Mouse (Mus musculus) kidney, embryonic 16.5 days (tissue): Measurements from ENCODE around the gene Faf1. TPM values are rescaled to one million over a fixed set of nuclear protein-coding genes. Genes with fewer than 3 reads are reported as not detected.

Source experiments
- ATAC-seq: fragments of 200-750 bp; cut with Nextera tagmentation; 2 replicates; pipeline ENCODE4 v1.8.0; 2017; ENCODE audit warnings: moderate TSS enrichment; ENCODE audit not compliant: low FRiP score, low TSS enrichment
- H3K27ac ChIP-seq: fragments of 300-500 bp; sonication (generic); 2 replicates; pipeline ENCODE4 v1.5.1; 2014; ENCODE audit warnings: low read length
- H3K27me3 ChIP-seq: fragments of 300-500 bp; sonication (generic); 2 replicates; pipeline ENCODE4 v1.6.1; 2014; ENCODE audit warnings: low read length, control low read depth, mixed read lengths; ENCODE audit not compliant: insufficient read depth
- H3K36me3 ChIP-seq: fragments of 300-500 bp; sonication (generic); 2 replicates; pipeline ENCODE4 v1.6.1; 2014; ENCODE audit warnings: low read length, control low read depth, mixed read lengths; ENCODE audit not compliant: insufficient read depth
- H3K4me1 ChIP-seq: fragments of 300-500 bp; sonication (generic); 2 replicates; pipeline ENCODE4 v1.6.1; 2014; ENCODE audit warnings: low read length, control low read depth, mixed read lengths; ENCODE audit not compliant: insufficient read depth
- H3K4me2 ChIP-seq: fragments of 300-500 bp; sonication (generic); replicated peaks from 2 replicates; pipeline ENCODE4 v1.6.1; 2014; ENCODE audit warnings: low read depth, low read length
- H3K4me3 ChIP-seq: fragments of 300-500 bp; sonication (generic); 2 replicates; pipeline ENCODE4 v1.5.1; 2014; ENCODE audit warnings: mild to moderate bottlenecking, low read length
- H3K9ac ChIP-seq: fragments of 300-500 bp; sonication (generic); replicated peaks from 2 replicates; pipeline ENCODE4 v1.6.1; 2014; ENCODE audit warnings: low read length
- H3K9me3 ChIP-seq: fragments of 300-500 bp; sonication (generic); 2 replicates; pipeline ENCODE4 v1.6.1; 2016; ENCODE audit warnings: low read length, control low read depth
- WGBS: fragments of 180-500 bp; shearing (Covaris S2); extraction: QIAGEN DNeasy Blood & Tissue Kit; methylation state at CpG from one replicate; pipeline ENCODE4 v1.1.7; 2014; 5-methylcytosine and 5-hydroxymethylcytosine counted together
- polyA plus RNA-seq: library from polyadenylated mRNA; unstranded; fragments of >200 nt; fragmentation: Nextera tagmentation; extraction: Ambion mirVana; gene quantifications from 2 replicates; pipeline ENCODE4 v1.2.1, GENCODE M21; 2015

Gene Faf1
- polyA plus RNA-seq, 1 experiment from 2014 or later = 17.8 TPM

DNA sequence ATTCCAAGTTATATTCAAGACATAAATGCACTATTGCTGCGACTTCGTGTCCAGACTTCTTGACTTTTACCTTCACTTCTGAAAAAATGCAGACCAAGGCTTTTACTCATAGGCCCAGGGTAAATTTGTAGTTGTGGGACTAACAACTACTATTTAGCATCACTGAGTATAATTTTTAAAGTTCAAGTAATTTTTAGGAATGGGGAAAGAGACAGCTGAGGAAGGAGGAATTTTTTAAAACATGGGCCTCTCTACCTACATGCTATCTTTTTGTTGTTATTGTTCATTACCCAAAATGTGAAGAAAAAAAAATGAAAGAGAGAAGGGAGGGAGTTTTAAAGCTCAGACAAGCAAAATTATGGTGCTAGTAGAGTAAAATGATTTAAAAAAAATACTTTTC, 21.7 kb upstream of the Faf1 start:
- H3K4me3 ChIP-seq = no peak overlapping the region
- peaks cover 51% of the 10 kb centered on the region for H3K27me3 ChIP-seq
- WGBS = 57% methylated on average over 2 of the region's 2 CpGs
- peaks cover 11% of the 10 kb centered on the region for H3K4me1 ChIP-seq
- H3K4me2 ChIP-seq = no peak overlapping the region
- ATAC-seq = no peak
- H3K36me3 ChIP-seq = no peaks in the 10 kb centered on the region
- H3K9me3 ChIP-seq = no peaks in the 10 kb centered on the region
- no peak overlapping the region for H3K9ac ChIP-seq
- no peak overlapping the region for H3K27ac ChIP-seq

DNA sequence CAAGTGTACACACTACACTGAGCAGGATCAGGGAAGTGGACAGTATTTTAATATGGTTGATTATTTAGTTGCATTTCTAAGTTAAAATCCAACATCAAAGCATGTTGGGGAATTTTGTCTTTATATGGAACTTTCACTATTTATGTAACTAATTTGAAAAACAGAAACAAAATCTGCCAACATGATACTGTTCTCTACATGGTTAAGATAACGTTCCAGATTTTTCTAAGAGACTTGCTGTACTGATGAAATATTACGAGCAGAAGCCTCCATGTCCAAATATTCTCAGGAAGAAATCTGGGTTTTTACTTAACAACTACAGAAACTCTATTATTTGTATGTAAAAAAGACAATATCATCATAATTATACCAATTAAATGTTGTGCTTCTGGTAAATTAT, 20.6 kb upstream of the Faf1 start:
- Histone ChIP-seq H3K27ac (no peak overlapping the region), H3K27me3 (peaks cover 58% of the 10 kb centered on the region), H3K4me1 (peaks cover 11% of the 10 kb centered on the region), H3K4me3 (no peak overlapping the region), H3K4me2 (no peak overlapping the region), H3K36me3 (no peaks in the 10 kb centered on the region), H3K9me3 (no peaks in the 10 kb centered on the region), H3K9ac (no peak overlapping the region)
- ATAC-seq = no peak
- WGBS = 41% methylated on average over 2 of the region's 2 CpGs

- H3K4me1 ChIP-seq = peaks cover 11% of the 10 kb centered on the region
- WGBS = 12% methylated on average over 4 of the region's 4 CpGs
- H3K9ac ChIP-seq = no peak overlapping the region
- H3K4me2 ChIP-seq = no peak overlapping the region
- no peak overlapping the region for H3K4me3 ChIP-seq
- H3K27ac ChIP-seq = no peak overlapping the region
- ATAC-seq = no peak
- H3K9me3 ChIP-seq = no peaks in the 10 kb centered on the region
- peaks cover 62% of the 10 kb centered on the region for H3K27me3 ChIP-seq
- no peaks in the 10 kb centered on the region for H3K36me3 ChIP-seq
Measured at GRCm38 (mm10) chr4:109656301-109656700, 20.1 kb upstream of the Faf1 start.

- Histone ChIP-seq H3K4me2 (peak overlapping the region; percentile 53), H3K27me3 (peaks cover 62% of the 10 kb centered on the region), H3K36me3 (no peaks in the 10 kb centered on the region), H3K27ac (no peak overlapping the region), H3K9me3 (no peaks in the 10 kb centered on the region), H3K4me3 (peak overlapping the region; percentile 45), H3K4me1 (peaks cover 11% of the 10 kb centered on the region), H3K9ac (no peak overlapping the region; the same call in 1 of the 2 replicates)
- ATAC-seq = peak; percentile 73
- under 1% methylated on average over 53 of the region's 53 CpGs for whole genome bisulfite sequencing
Measured at GRCm38 (mm10) chr4:109657021-109657850, 19.2 kb upstream of the Faf1 start.

GRCm38 (mm10) chr4:109657851-109658500, 18.4 kb upstream of the Faf1 start:
- H3K27me3 ChIP-seq = peaks cover 65% of the 10 kb centered on the region
- peak overlapping the region; percentile 45 for H3K4me3 ChIP-seq
- peak overlapping the region; percentile 53 for H3K4me2 ChIP-seq
- H3K4me1 ChIP-seq = peaks cover 11% of the 10 kb centered on the region
- ATAC-seq = peak; percentile 9; the same call in 1 of the 2 replicates
- H3K9ac ChIP-seq = no peak overlapping the region
- H3K36me3 ChIP-seq = no peaks in the 10 kb centered on the region
- H3K9me3 ChIP-seq = no peaks in the 10 kb centered on the region
- WGBS = 1% methylated on average over 20 of the region's 20 CpGs
- H3K27ac ChIP-seq = no peak overlapping the region

- H3K4me3 ChIP-seq = no peak overlapping the region
- peaks cover 11% of the 10 kb centered on the region for H3K4me1 ChIP-seq
- no peak overlapping the region for H3K4me2 ChIP-seq
- H3K9ac ChIP-seq = no peak overlapping the region
- H3K9me3 ChIP-seq = no peaks in the 10 kb centered on the region
- 3% methylated on average over 8 of the region's 8 CpGs for WGBS
- no peak for ATAC-seq
- H3K27ac ChIP-seq = no peak overlapping the region
- no peaks in the 10 kb centered on the region for H3K36me3 ChIP-seq
- H3K27me3 ChIP-seq = peaks cover 64% of the 10 kb centered on the region
Measured at GRCm38 (mm10) chr4:109658826-109659225, 17.6 kb upstream of the Faf1 start.

DNA sequence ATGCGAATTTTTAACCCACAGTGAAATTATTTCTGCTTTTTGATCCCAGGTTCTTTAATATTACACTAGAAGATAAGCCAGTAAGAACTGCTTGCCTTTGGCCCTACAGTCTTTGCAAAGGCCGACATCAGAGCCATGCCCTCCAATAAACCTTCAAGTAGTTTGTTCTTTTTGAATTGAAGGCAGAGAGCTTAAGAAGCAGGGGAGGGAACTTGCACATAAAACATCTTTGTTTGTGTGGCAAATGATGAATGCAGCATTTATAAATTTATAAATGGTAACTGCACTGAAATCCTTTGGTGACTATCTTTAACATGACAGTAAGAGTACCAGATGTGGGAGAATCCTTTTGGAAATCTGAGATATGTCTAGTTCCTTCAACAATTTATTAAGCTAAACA, 16.8 kb upstream of the Faf1 start:
- Histone ChIP-seq H3K36me3 (no peaks in the 10 kb centered on the region), H3K9ac (no peak overlapping the region), H3K4me3 (no peak overlapping the region), H3K4me1 (peaks cover 11% of the 10 kb centered on the region), H3K27ac (no peak overlapping the region), H3K27me3 (peaks cover 69% of the 10 kb centered on the region), H3K9me3 (no peaks in the 10 kb centered on the region), H3K4me2 (no peak overlapping the region)
- ATAC-seq = no peak
- WGBS = 22% methylated on average over 2 of the region's 2 CpGs

DNA sequence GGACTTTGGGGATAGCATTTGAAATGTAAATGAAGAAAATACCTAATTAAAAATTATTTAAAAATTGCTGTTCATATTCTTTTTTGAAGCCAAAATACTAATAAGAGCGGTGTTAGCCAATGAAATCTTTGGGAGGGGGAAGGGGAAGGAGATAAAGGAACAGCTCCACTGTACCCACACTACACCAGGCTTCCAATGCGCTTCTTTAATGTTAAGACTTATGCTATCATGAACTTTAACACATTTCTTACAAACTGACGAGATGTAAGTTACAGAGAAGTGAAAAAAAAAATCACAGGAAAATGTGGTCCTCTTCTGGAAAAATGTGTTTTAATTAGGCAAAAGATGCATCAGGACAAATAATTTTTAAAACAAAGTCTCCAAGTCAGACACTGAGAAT, 15.8 kb upstream of the Faf1 start:
- Histone ChIP-seq H3K27me3 (peaks cover 68% of the 10 kb centered on the region), H3K9me3 (no peaks in the 10 kb centered on the region), H3K4me3 (no peak overlapping the region), H3K4me2 (no peak overlapping the region), H3K27ac (no peak overlapping the region), H3K4me1 (peaks cover 20% of the 10 kb centered on the region), H3K36me3 (no peaks in the 10 kb centered on the region), H3K9ac (no peak overlapping the region)
- WGBS = 19% methylated on average over 3 of the region's 3 CpGs
- no peak for ATAC-seq

GRCm38 (mm10) chr4:109661183-109661582, 15.2 kb upstream of the Faf1 start:
- 27% methylated on average over 5 of the region's 5 CpGs for WGBS
- H3K27me3 ChIP-seq = peaks cover 65% of the 10 kb centered on the region

GRCm38 (mm10) chr4:109662271-109662670, 14.1 kb upstream of the Faf1 start:
- no peak for ATAC-seq
- WGBS = 6% methylated on average over 5 of the region's 5 CpGs

More at GRCm38 (mm10) chr4:109661183-109661582, 15.2 kb upstream of the Faf1 start:
- no peak overlapping the region for H3K9ac ChIP-seq
- no peak for ATAC-seq
- peaks cover 20% of the 10 kb centered on the region for H3K4me1 ChIP-seq
- no peak overlapping the region for H3K4me2 ChIP-seq
- no peak overlapping the region for H3K27ac ChIP-seq
- H3K4me3 ChIP-seq = no peak overlapping the region
- no peaks in the 10 kb centered on the region for H3K36me3 ChIP-seq
- H3K9me3 ChIP-seq = no peaks in the 10 kb centered on the region

More at GRCm38 (mm10) chr4:109662271-109662670, 14.1 kb upstream of the Faf1 start:
- H3K27me3 ChIP-seq = peaks cover 55% of the 10 kb centered on the region
- no peak overlapping the region for H3K27ac ChIP-seq
- H3K9me3 ChIP-seq = no peaks in the 10 kb centered on the region
- H3K4me2 ChIP-seq = no peak overlapping the region
- no peaks in the 10 kb centered on the region for H3K36me3 ChIP-seq
- peaks cover 18% of the 10 kb centered on the region for H3K4me1 ChIP-seq
- no peak overlapping the region for H3K9ac ChIP-seq
- no peak overlapping the region for H3K4me3 ChIP-seq
